Mouse (Mus musculus): ENCODE measurements around the gene Bola1. TPM values are rescaled to one million over a fixed set of nuclear protein-coding genes. Genes with fewer than 3 reads are reported as not detected.

Gene Bola1
- polyA plus RNA-seq, 1 experiment from 2014 or later: 56.4 TPM

DNA sequence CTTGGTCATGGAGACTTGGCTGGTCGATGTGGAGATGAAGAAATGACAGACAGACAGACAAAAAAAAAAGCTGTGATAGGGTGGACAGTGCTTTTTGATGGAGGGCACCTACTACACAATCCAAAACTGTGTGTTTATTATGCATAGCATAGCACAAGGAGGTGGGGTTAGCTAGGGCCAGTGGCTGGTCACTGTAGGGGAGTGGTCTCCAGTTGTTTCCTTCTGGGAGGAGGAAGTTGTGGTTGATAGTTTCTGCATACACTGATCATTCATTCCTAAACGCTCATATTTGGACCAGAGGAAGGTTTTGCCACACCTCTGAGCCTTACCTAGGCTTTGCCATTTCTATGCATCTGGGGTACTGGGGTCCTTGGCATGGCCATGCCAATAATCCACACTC lies 10.9 kb upstream of the Bola1 start:
- Histone ChIP-seq H3K36me3 (ENCODE audit: control insufficient read depth, insufficient read depth) (no peaks in the 10 kb centered on the region), H3K4me3 (ENCODE audit: low read depth, low read length) (no peak overlapping the region), H3K9me3 (ENCODE audit: control insufficient read depth) (no peaks in the 10 kb centered on the region), H3K4me1 (replicated peaks; ENCODE audit: control insufficient read depth, insufficient read depth, low read length) (no peaks in the 10 kb centered on the region), H3K27ac (ENCODE audit: low read depth, low read length) (no peak overlapping the region), H3K27me3 (replicated peaks; ENCODE audit: control insufficient read depth, insufficient read depth, low read length) (no peaks in the 10 kb centered on the region), H3K4me2 (replicated peaks; ENCODE audit: low read depth) (no peak overlapping the region), H3K9ac (ENCODE audit: low read depth, low read length) (no peak overlapping the region)
- WGBS: 55% methylated on average over 2 of the region's 2 CpGs
- TF ChIP-seq CTCF (IDR thresholded peaks at IDR 0.05; ENCODE audit: low read depth): no peak
- no peak for ATAC-seq

DNA sequence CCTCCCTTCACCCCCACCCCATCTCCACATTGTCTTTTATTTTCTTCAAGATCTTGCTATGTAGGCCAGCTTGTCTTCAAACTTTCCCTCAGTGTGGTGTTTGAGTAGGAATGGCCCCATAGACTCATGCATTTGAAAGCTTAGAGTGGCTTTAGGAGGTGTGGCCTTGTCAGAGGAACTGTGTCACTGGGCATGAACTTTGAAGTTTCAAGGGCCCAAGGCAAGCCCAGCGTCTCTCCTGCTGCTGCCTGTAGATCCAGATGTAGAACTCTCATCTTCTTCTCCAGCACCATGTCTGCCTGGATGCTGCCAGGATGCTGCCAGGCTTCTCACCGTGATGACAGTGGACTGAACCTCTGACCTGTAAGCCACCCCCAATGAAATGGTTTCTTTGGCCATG lies 9.3 kb upstream of the Bola1 start:
- Histone ChIP-seq H3K36me3 (ENCODE audit: control insufficient read depth, insufficient read depth) (no peaks in the 10 kb centered on the region), H3K27ac (ENCODE audit: low read depth, low read length) (no peak overlapping the region), H3K27me3 (replicated peaks; ENCODE audit: control insufficient read depth, insufficient read depth, low read length) (no peaks in the 10 kb centered on the region), H3K4me1 (replicated peaks; ENCODE audit: control insufficient read depth, insufficient read depth, low read length) (peaks cover 3% of the 10 kb centered on the region; the same call in 1 of the 2 replicates), H3K9ac (ENCODE audit: low read depth, low read length) (no peak overlapping the region), H3K4me2 (replicated peaks; ENCODE audit: low read depth) (no peak overlapping the region), H3K9me3 (ENCODE audit: control insufficient read depth) (no peaks in the 10 kb centered on the region), H3K4me3 (ENCODE audit: low read depth, low read length) (no peak overlapping the region)
- WGBS: 47% methylated on average over 2 of the region's 2 CpGs
- TF ChIP-seq CTCF (IDR thresholded peaks at IDR 0.05; ENCODE audit: low read depth): no peak
- ATAC-seq: no peak

DNA sequence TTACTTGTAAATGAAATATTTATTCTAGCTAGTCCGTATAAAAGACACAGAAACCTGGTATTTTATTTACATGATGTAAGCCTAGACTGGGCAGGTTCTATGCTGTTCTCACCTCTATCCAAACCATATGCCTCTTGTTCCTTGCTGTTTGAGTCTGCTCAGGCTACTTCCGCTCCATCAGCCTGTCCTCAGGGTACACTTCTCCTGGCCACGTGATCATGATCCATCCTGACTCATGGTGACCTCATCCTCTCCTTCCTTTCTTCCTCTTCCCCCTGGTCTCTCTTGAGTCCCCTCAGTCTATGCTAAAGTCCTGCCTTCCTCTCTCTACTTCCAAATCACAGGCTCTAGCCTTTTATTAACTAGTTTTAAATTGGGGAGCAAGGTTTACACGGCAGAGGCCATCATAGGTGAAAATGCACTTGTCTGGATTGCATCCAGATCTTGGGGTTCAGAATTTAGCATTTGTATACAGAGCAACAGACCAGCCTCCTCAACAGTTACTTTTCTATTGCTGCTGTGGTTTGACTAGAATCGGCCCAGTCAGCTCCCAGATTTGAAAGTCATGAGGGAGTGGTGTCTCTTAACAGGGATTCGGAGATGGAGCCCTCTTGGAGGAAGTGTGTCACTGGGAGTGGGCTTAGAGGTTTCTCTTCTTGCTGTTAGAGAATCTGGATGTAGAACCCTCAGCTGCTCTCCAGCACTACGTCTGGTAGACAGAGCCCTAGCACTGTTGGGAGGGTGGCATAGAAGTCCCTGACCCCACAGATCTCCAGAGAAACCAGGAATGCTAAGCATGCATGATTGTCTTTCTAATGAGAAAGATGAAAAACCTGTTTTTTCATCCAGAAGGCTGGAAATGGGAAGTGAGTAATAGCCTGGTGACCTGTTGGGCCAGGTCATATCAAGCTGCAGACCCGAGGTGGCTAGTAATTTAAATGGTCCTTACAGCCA lies 7.5 kb upstream of the Bola1 start:
- Histone ChIP-seq H3K9me3 (ENCODE audit: control insufficient read depth) (no peaks in the 10 kb centered on the region), H3K27me3 (replicated peaks; ENCODE audit: control insufficient read depth, insufficient read depth, low read length) (no peaks in the 10 kb centered on the region), H3K36me3 (ENCODE audit: control insufficient read depth, insufficient read depth) (no peaks in the 10 kb centered on the region), H3K27ac (ENCODE audit: low read depth, low read length) (no peak overlapping the region), H3K9ac (ENCODE audit: low read depth, low read length) (no peak overlapping the region), H3K4me1 (replicated peaks; ENCODE audit: control insufficient read depth, insufficient read depth, low read length) (peaks cover 3% of the 10 kb centered on the region; the same call in 1 of the 2 replicates), H3K4me2 (replicated peaks; ENCODE audit: low read depth) (no peak overlapping the region), H3K4me3 (ENCODE audit: low read depth, low read length) (no peak overlapping the region)
- WGBS: 53% methylated on average over 8 of the region's 8 CpGs
- 0 out of 2 replicates have a peak, but pooled peaks have one; percentile 9 for ATAC-seq
- TF ChIP-seq CTCF (IDR thresholded peaks at IDR 0.05; ENCODE audit: low read depth): no peak

DNA sequence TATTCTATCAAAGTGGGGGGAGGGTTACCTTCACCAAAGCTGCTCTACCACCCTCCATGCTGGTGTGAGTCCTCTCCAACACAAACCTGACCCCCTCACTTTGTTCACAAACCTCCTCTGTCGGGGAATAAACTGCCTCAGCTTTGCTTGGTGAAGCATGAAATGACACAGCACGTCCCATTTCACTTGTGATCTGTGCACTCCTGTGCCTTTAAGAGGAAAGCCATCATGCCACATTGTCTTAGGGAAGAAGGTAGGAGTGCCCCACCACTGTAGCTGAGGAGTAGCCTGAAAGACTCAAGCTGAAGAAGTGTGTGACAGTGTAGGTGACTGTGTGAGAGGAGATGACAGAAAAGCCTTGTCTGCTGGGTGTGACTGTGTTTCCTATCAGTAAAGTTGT lies 5.9 kb upstream of the Bola1 start:
- no peak for ATAC-seq
- Histone ChIP-seq H3K27me3 (replicated peaks; ENCODE audit: control insufficient read depth, insufficient read depth, low read length) (no peaks in the 10 kb centered on the region), H3K27ac (ENCODE audit: low read depth, low read length) (no peak overlapping the region), H3K36me3 (ENCODE audit: control insufficient read depth, insufficient read depth) (no peaks in the 10 kb centered on the region), H3K4me1 (replicated peaks; ENCODE audit: control insufficient read depth, insufficient read depth, low read length) (peaks cover 3% of the 10 kb centered on the region; the same call in 1 of the 2 replicates), H3K9me3 (ENCODE audit: control insufficient read depth) (no peaks in the 10 kb centered on the region), H3K4me2 (replicated peaks; ENCODE audit: low read depth) (no peak overlapping the region), H3K9ac (ENCODE audit: low read depth, low read length) (no peak overlapping the region), H3K4me3 (ENCODE audit: low read depth, low read length) (no peak overlapping the region)
- WGBS: 37% methylated on average over 2 of the region's 2 CpGs
- TF ChIP-seq CTCF (IDR thresholded peaks at IDR 0.05; ENCODE audit: low read depth): no peak

DNA sequence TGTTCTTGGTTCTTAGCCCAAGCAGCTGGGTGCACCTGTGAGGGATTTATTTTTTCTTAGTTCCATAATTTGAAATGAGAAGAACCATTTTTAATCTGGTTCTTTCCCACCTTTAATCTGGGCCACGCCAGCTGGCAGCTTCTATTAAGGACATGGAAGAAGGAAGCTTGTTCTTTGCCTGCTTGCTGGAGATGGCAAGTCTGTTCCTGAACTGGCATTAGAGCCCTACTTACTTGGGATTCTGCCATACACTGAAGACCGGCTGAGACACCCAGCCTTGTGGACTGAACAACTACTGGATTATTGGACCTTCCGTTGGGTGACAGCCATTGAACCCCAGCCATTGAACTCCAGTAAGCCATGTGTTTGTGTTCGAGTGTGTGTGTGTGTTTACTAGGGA lies 3.3 kb upstream of the Bola1 start:
- WGBS: 91% methylated on average over 4 of the region's 4 CpGs
- no peak overlapping the region for H3K4me3 ChIP-seq (ENCODE audit: low read depth, low read length)

DNA sequence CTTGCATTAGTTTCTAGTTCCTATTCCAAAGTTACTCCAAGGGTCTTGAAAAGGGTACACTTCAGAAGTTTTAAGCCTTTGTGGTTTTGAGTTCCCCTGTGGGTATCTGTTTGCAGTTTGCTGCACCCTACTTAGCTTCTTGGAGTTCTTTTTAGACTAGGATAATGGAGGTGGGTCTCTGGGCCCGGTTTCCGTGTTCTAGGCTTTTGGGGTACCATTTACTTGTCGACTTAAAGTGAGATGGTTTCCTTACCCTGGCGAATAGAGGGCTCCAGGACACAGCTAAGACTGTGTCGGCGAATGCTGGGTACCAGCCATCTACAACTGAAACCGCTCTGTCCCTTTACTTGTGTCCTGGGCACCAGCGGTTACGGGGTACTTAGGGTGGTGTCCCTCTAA lies 2.1 kb upstream of the Bola1 start:
- peak overlapping the region; percentile 76 for H3K4me2 ChIP-seq (replicated peaks; ENCODE audit: low read depth)
- H3K9me3 ChIP-seq (ENCODE audit: control insufficient read depth): no peaks in the 10 kb centered on the region
- H3K4me1 ChIP-seq (replicated peaks; ENCODE audit: control insufficient read depth, insufficient read depth, low read length): peaks cover 3% of the 10 kb centered on the region; the same call in 1 of the 2 replicates
- no peak for TF ChIP-seq CTCF (IDR thresholded peaks at IDR 0.05; ENCODE audit: low read depth)
- no peak for ATAC-seq
- no peaks in the 10 kb centered on the region for H3K36me3 ChIP-seq (ENCODE audit: control insufficient read depth, insufficient read depth)
- H3K27ac ChIP-seq (ENCODE audit: low read depth, low read length): peak overlapping the region; percentile 92
- 12% methylated on average over 9 of the region's 9 CpGs for WGBS
- peak overlapping the region; percentile 26; the same call in 1 of the 2 replicates for H3K9ac ChIP-seq (ENCODE audit: low read depth, low read length)
- no peaks in the 10 kb centered on the region for H3K27me3 ChIP-seq (replicated peaks; ENCODE audit: control insufficient read depth, insufficient read depth, low read length)
- H3K4me3 ChIP-seq (ENCODE audit: low read depth, low read length): peak overlapping the region; percentile 59

More for the DNA sequence above, 3.3 kb upstream of the Bola1 start:
- Histone ChIP-seq H3K4me1 (replicated peaks; ENCODE audit: control insufficient read depth, insufficient read depth, low read length) (peaks cover 3% of the 10 kb centered on the region; the same call in 1 of the 2 replicates), H3K27me3 (replicated peaks; ENCODE audit: control insufficient read depth, insufficient read depth, low read length) (no peaks in the 10 kb centered on the region), H3K36me3 (ENCODE audit: control insufficient read depth, insufficient read depth) (no peaks in the 10 kb centered on the region), H3K4me2 (replicated peaks; ENCODE audit: low read depth) (no peak overlapping the region; the same call in 1 of the 2 replicates), H3K9me3 (ENCODE audit: control insufficient read depth) (no peaks in the 10 kb centered on the region), H3K9ac (ENCODE audit: low read depth, low read length) (no peak overlapping the region), H3K27ac (ENCODE audit: low read depth, low read length) (no peak overlapping the region)
- ATAC-seq: no peak
- TF ChIP-seq CTCF (IDR thresholded peaks at IDR 0.05; ENCODE audit: low read depth): no peak

Measured in intestine, postnatal 0 days (tissue).